Mouse (Mus musculus) spleen, adult 2 months (tissue): ENCODE measurements around the gene Rhbdf2. TPM values are rescaled to one million over a fixed set of nuclear protein-coding genes. Genes with fewer than 3 reads are reported as not detected.

Source experiments
- DNase-seq, 2 experiments: peaks; one replicate each; pipeline versions ENCODE4 v3.0.0 to v3.0.0-alpha.2; 2012 to 2021; ENCODE audit warnings: low spot score in 2 of 2, low read depth in 1 of 2
- H3K27ac ChIP-seq: fragments of 200-500 bp; 2 replicates; pipeline ENCODE4 v1.5.1; 2012; ENCODE audit warnings: low read length, inconsistent platforms; ENCODE audit not compliant: insufficient read depth
- H3K27me3 ChIP-seq: fragments of 200-500 bp; 2 replicates; pipeline ENCODE4 v1.6.1; 2012; ENCODE audit warnings: mild to moderate bottlenecking, moderate library complexity, low read length, inconsistent platforms; ENCODE audit not compliant: control insufficient read depth, insufficient read depth
- H3K36me3 ChIP-seq: fragments of 200-500 bp; 2 replicates; pipeline ENCODE4 v1.6.1; 2012; ENCODE audit warnings: mild to moderate bottlenecking, low read length, inconsistent platforms; ENCODE audit not compliant: control insufficient read depth, insufficient read depth
- H3K4me1 ChIP-seq: fragments of 200-500 bp; 2 replicates; pipeline ENCODE4 v1.6.1; 2011; ENCODE audit warnings: inconsistent platforms; ENCODE audit not compliant: control insufficient read depth, insufficient read depth, insufficient read length
- H3K4me3 ChIP-seq: fragments of 200-500 bp; 2 replicates; pipeline ENCODE4 v1.5.1; 2011; ENCODE audit warnings: mild to moderate bottlenecking, inconsistent platforms; ENCODE audit not compliant: insufficient read depth, insufficient read length; ENCODE audit errors: extremely low read depth
- CTCF ChIP-seq: fragments of 200-500 bp; IDR thresholded peaks from 2 replicates; pipeline ENCODE4 v1.5.1; 2011; ENCODE audit warnings: mild to moderate bottlenecking, inconsistent platforms; ENCODE audit not compliant: insufficient read depth, insufficient read length, insufficient replicate concordance; ENCODE audit errors: extremely low read depth
- POLR2A ChIP-seq: fragments of 200-500 bp; IDR thresholded peaks from 2 replicates; pipeline ENCODE4 v1.6.1; 2011; ENCODE audit warnings: low read depth, low read length, inconsistent platforms
- WGBS: fragments of 180-500 bp; shearing (Covaris S2); methylation state at CpG from one replicate; pipeline ENCODE4 v1.1.7; 2018; 5-methylcytosine and 5-hydroxymethylcytosine counted together
- polyA plus RNA-seq: library from polyadenylated mRNA; depleted of rRNA; stranded (reverse); fragments of >200 nt; gene quantifications from 2 replicates; pipeline ENCODE4 v1.2.3, GENCODE M21; 2012

Gene Rhbdf2
- polyA plus RNA-seq, 1 experiment = 84.5 TPM

DNA sequence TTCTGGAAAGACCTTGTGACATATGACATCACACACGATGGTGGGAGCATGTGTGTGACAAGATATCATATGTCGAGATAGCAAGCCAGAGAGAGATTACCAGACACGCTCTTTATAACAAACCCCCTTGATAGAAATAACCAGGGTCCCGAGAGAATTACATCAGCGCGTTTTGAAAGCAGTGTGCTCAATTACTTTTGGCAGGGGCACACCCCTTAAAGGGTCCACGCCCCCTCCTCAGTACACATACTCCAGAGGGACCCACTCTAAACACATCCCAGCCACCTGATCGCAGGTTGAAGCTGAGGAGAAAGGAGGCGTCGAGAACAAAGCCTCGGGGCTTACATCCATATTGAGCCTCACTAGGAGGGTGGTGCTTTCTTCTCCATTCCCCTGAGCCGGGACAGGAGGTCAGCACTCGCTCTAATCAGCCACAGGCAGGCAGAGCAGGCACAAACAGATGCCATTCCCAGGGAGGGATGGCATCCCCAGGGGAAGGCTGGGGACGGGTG, 37.7 kb downstream of the Rhbdf2 start:
- no peak for TF ChIP-seq POLR2A
- TF ChIP-seq CTCF = no peak
- DNase-seq = no peak
- Histone ChIP-seq H3K36me3 (no peaks in the 10 kb centered on the region), H3K27me3 (no peaks in the 10 kb centered on the region), H3K4me3 (no peak overlapping the region), H3K4me1 (peaks cover 2% of the 10 kb centered on the region; the same call in 1 of the 2 replicates), H3K27ac (no peak overlapping the region)
- WGBS = 36% methylated on average over 14 of the region's 14 CpGs

DNA sequence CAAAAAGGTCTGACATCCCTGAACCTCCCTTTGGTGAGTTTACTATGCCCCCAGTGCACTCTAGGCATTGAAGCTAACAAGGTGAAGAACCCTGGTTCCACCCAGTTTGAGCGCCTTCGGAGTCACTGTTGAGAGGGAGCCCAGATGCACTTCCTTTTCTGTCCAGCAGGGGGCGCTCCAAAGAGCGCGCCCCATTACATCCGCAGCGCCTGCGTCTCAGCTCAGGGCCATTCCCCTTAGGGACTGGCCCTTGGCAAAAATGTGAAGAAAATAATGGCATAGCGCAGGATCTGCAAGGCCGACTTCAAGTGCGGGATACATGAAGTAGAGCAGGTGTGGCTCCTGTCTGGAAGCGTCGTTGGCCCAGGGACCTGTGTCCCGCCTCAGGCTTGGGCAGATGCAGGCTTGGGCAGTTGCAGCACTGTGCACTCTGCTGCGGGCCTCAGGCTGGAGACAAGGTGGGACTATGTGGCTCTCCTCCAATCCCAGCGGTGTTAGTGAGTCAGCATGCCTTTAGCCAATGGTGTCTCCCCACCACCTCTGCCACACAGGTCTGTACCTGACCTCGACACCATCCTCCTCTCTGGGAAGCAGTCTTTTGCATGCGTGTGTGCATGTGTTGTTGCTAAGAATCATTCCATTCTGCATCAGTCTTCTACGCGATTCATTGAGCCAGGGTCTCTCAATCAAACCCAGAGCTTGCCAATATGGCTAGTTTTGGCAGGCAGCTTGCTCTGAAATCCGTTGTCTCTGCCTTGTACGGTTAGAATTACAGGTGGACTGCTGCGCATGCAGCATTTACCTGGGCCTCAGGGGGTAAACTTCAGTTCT, 39.8 kb downstream of the Rhbdf2 start:
- H3K36me3 ChIP-seq = no peaks in the 10 kb centered on the region
- TF ChIP-seq POLR2A = no peak
- TF ChIP-seq CTCF = peak; percentile 99
- no peak overlapping the region for H3K4me3 ChIP-seq
- peak; percentile 41 to 70 for DNase-seq
- H3K4me1 ChIP-seq = peaks cover 2% of the 10 kb centered on the region; the same call in 1 of the 2 replicates
- no peak overlapping the region for H3K27ac ChIP-seq
- 37% methylated on average over 23 of the region's 23 CpGs for WGBS
- H3K27me3 ChIP-seq = no peaks in the 10 kb centered on the region

DNA sequence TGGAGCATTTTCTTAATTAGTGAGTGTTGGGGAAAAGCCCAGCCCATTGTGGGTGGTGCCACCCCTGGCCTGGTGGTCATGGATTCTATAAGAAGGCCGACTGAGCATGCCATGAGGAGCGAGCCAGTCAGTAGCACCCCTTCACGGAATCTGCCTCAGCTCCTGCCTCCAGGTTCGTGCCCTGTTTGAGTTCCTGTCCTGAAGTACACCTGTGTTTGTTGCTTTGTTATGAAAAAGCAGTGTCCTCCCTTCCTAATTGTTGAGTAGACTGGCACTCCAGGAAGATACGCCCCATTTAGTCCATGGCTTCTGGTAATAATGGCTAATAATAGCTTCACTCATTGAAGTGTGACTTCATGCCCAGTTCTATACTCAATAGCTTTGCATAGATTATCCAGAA, 40.5 kb downstream of the Rhbdf2 start, which contains the start of gene Aanat:
Aanat (plus strand) TSS at position 123 of the 400 bp plus-strand sequence.
- TF ChIP-seq POLR2A (no peak), CTCF (no peak)
- H3K36me3 ChIP-seq = no peaks in the 10 kb centered on the region
- 80% methylated on average over 5 of the region's 5 CpGs for WGBS
- no peak within 1 kb of the TSS for H3K4me3 ChIP-seq
- no peaks in the 10 kb centered on the region for H3K27me3 ChIP-seq
- no peak for DNase-seq
- H3K4me1 ChIP-seq = peaks cover 2% of the 10 kb centered on the region; the same call in 1 of the 2 replicates
- no peak within 1 kb of the TSS for H3K27ac ChIP-seq

- Histone ChIP-seq H3K27me3 (no peaks in the 10 kb centered on the region), H3K4me1 (peaks cover 6% of the 10 kb centered on the region), H3K36me3 (no peaks in the 10 kb centered on the region), H3K4me3 (no peak overlapping the region), H3K27ac (no peak overlapping the region)
- TF ChIP-seq CTCF (no peak), POLR2A (no peak)
- no peak for DNase-seq
- WGBS = 88% methylated on average over 6 of the region's 6 CpGs
Measured at GRCm38 (mm10) chr11:116585682-116586081, 41.1 kb downstream of the Rhbdf2 start.

GRCm38 (mm10) chr11:116581376-116581814, 45.4 kb downstream of the Rhbdf2 start, which contains the start of gene Ube2o:
Ube2o (minus strand) TSS chr11:116581447.
- 0 out of 2 replicates have a peak, but pooled peaks have one; percentile 9 for TF ChIP-seq CTCF
- TF ChIP-seq POLR2A = no peak
- peak; percentile 76 to 85 for DNase-seq
- H3K27ac ChIP-seq = peak within 1 kb of the TSS; percentile 62; the same call in 1 of the 2 replicates
- no peaks in the 10 kb centered on the region for H3K36me3 ChIP-seq
- peaks cover 6% of the 10 kb centered on the region; the same call in 1 of the 2 replicates for H3K4me1 ChIP-seq
- no peaks in the 10 kb centered on the region for H3K27me3 ChIP-seq
- 2% methylated on average over 45 of the region's 51 CpGs for WGBS
- peak within 1 kb of the TSS; percentile 99 for H3K4me3 ChIP-seq

GRCm38 (mm10) chr11:116580711-116581375, 46.0 kb downstream of the Rhbdf2 start:
- peak overlapping the region; percentile 99 for H3K4me3 ChIP-seq
- peak overlapping the region; percentile 62; the same call in 1 of the 2 replicates for H3K27ac ChIP-seq
- DNase-seq = peak in 1 of 2 experiments; percentile 48
- H3K27me3 ChIP-seq = no peaks in the 10 kb centered on the region
- no peaks in the 10 kb centered on the region for H3K36me3 ChIP-seq
- WGBS = under 1% methylated on average over 91 of the region's 91 CpGs
- H3K4me1 ChIP-seq = peaks cover 6% of the 10 kb centered on the region; the same call in 1 of the 2 replicates
- no peak for TF ChIP-seq POLR2A
- no peak for TF ChIP-seq CTCF
